Mouse (Mus musculus): ENCODE measurements around the gene Slc9b2.

Gene Slc9b2

DNA sequence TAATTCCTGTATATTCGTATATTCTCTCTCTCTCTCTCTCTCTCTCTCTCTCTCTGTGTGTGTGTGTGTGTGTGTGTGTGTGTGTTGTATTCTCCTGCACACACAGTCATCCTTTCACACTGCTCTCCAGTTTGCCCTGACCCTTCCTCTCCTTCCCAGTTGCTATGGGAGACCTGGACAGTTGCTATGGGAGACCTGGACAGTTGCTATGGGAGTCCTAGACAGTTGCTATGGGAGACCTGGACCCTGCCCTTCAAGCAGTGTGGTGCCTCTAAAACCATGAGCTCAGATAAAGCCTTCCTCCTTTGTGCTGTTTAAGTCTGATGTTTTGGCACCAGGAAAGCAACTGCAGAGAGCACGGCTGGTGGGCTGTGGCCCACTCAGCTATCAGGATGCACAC, 6.2 kb downstream of the Slc9b2 start:
- DNase-seq (ENCODE audit: low spot score) = no peak

DNA sequence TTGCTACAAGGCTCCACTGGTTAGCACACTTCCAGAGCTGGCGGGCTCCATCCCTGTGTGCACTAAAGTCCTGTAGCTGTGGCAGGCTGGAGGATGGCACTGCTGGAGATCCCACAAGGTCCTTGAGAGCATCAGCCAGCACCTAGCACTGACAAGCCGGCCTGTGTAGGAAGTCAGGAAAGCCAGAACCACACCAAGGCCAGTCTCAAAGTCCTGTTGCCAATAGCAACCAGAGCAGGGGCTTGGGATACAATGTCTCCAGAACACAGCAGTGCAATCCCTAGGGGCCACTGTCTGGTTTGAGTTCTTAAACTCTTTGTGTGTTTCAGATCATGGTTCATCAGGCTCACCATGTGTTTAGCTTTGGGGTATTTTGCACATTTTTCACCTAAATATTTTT, 7.3 kb downstream of the Slc9b2 start:
- no peak for DNase-seq (ENCODE audit: low spot score)

DNA sequence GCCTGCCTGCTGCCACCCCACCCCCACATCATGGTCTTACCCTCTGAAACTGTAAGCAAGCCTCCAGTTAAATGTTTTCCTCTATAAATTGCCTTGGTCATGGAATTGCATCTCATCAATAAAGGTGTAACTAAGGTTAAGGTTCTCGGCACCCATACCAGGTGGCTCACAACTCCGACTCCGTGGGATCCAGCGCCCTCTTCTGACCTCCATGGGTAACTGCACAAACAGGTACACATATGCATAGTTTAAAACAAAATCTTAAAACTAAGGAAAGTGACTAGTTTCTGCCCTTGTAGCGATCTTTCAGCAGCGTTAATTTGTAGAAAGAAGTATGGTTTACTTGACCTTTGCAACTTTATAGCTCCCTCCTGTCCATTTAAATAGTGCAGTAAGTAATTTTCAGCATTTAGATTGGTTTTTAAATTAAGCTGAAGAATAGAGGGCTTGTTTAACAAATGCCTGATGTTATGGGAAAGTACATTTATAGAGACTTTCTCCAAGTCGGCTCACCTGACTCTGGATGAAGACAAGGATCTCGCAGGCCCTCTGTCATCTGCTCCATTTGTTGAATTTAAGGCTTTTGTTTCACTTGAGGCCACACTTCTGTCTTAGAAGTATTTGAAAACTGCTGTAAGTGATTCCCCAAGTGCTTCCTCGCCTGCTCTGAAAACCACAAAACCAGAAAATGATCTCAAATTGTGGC, 8.4 kb downstream of the Slc9b2 start:
- no peak for DNase-seq (ENCODE audit: low spot score)

DNA sequence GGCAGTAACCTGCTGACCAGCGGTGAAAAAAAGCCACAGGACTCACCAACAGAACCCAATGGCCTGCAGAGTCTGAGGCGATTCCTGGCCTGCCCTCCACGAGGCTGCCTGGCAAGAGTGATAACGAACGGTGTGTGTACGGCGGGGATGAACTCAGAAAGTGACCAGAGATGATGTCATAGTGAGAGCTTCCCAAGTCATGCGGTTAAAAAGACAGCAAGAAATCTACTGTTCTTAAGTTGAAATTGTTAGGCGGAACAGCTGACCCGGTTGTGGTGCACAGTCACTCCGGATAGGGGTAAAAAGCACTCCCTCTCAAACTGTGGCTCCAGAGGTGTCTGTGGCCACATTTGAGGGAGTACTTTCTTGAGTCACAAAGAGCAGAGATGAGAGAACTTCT, 10.8 kb downstream of the Slc9b2 start:
- DNase-seq (ENCODE audit: low spot score) = no peak

DNA sequence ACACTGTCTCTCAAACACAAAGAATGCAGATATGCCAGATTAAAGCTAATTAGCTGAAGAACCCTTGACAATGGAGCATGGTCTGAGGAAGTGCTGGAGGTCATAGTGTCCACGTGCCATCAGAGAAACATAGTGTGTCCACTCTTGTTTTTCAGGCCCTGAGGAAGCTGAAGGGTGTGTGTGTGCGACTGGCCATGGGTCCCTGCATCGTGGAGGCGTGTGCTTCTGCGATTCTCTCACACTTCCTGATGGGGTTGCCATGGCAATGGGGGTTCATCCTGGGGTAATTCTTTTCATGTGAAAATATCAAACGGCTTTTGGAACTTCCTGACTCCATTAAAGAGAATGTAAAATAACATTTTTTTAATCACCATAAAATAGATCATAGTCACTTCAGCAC, 16.9 kb downstream of the Slc9b2 start:
- DNase-seq (ENCODE audit: low spot score) = no peak

DNA sequence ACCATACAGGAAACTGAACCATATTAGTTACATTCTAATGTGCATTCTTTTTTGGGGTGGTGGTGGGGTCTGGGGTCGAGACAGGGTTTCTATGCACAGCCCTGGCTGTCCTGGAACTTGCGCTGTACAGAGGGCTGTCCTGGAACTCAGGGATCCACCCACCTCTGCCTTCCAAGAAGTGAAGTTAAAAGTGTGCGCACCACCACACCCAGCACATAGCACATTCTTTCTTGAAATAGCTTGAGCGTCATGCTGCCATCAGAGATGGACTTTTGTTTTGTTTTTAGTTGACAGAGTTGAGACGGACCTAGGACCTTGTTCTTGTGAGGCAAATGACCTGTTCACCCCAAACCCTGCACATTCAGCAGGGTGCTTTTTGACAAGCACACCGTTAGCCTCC, 19.7 kb downstream of the Slc9b2 start:
- no peak for DNase-seq (ENCODE audit: low spot score)

DNA sequence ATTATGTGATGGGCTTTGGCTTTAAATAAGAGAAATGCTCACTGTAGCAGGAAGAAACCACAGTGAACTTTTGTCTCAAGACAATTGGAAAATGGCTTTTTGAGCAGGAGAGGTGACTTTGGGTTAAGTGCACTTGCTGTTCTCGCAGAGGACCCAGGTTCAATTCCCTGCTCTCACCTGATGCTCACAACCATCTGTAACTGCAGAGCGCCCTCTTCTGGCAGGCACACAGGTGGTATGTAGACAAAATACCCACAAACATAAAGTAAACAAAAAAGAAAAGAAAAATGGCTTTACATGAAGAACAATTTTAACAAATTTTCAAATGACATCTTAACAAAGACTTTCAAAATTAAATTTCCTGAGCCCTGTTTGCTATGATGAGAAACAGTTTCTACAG, 20.1 kb downstream of the Slc9b2 start:
- no peak for DNase-seq (ENCODE audit: low spot score)

DNA sequence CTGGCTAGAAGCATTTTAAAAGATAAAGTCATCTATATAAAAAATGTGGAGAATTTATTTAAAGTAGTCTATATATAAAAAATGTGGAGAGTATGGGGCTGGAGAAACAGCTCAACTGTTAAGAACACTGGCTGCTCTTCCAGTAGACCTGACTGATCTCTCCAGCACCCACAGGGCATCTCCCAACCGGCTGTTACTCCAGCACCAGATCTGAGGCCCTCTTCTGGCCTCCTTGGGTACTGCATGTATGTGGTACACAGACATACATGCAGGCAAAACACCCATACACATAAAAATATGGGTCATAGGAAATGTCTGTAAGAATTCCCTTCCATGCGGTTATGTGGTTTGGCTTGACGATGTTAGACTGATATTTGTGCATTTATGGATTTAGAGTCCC, 21.1 kb downstream of the Slc9b2 start:
- no peak for DNase-seq (ENCODE audit: low spot score)

DNA sequence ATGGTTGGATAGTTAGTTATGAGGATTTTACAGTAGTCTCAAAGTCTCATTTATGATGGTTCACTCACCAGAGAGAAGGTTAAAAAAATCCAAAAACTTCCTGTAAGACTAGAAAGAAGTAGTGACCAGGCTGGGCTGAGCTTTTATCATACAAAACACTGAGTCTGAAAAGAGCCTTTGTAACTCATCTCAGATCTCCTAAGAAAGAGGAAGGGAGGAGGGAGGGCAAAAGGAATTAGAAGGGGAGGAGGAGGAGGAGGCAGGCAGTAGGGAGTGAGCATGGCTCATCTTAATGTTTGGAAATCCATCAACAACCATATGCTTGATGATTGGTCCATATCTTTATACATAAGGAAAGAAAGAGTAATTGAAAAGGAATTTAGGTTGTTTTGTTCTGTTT, 25.2 kb downstream of the Slc9b2 start:
- no peak for DNase-seq (ENCODE audit: low spot score)

DNA sequence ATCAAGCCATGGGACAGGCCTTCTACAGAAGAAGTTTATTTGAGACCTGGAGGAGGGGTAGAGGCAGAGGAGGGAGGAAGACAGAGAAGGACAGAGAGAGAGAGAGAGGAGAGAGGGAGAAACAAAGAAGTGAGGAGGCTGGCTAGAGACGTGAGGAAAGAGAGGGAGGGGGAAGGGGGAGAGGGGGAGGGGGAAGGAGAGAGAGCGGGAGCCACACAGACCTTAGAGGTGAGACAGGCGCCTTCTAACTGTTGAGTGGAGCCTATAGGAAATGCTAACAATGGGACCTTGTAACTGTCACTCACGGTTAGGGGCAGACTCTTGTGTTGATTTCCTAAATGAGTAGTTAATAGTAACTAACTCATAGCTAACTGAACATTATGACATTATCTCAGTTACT, 26.3 kb downstream of the Slc9b2 start:
- DNase-seq (ENCODE audit: low spot score) = no peak

DNA sequence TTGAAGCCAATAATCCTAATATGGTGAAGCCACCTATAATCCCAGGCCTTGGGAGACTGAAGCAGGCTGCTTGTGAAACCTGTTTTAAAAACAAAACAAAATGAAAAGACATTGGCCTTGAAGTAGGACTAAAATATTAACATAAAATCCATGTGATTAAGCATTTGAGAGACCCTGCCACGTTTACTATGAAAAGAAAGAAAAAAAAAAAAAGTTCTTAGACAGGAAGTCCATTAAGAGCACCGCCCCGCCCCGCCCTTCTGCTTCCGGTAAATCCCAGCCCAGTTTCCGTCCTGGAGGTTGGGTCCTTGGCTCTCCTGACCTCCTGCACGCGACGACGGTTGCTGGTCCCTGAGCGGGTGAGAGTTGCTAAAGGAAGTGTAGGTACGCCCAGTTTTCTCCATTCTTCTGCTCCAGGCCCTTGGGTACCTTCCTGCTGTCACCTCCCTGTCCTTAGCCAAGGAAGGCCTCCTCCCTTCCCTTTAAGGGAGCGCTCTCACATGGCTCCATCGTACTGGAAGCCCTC, 40.3 kb downstream of the Slc9b2 start, which contains the start of gene Slc9b1:
Slc9b1 (plus strand) TSS at position 291 of the 526 bp plus-strand sequence.
- DNase-seq (ENCODE audit: low spot score) = no peak

DNA sequence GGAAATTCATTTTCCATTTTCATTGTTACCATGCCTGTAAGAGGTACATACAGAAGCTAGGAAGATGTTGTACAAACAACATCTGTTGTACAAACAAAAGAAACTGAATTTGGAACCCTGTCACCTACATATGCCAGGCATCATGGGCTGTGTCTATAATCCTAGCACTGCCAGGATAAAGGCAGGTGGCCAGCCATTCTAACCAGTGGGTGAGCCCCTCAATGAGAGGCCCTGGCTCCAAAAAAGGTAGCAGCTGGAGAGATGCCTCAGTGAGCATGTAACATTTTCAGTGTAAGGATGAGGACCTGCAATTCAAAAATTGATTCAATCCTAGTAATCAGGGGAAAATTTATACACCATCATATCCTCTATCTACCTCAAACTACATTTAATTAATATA, 41.5 kb downstream of the Slc9b2 start:
- DNase-seq (ENCODE audit: low spot score) = no peak

DNA sequence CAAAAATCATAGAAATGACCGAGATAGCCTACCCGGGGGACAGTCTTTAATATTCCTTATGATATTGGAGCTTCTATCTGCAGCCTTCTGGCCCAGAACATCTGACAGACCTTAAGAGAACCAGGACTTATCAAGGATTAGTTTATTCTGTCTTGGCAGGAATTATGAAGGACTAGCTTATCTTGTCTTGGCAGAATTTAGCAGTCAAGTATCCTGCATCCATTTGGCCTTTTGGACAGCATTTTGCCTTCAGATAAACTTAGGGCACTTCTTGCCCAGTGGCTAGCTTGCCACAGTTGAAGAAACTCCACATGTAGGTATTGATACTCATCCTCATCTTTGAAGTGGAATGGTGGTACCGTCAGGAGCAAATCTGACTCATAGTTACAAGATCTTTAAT, 44.4 kb downstream of the Slc9b2 start:
- no peak for DNase-seq (ENCODE audit: low spot score)

DNA sequence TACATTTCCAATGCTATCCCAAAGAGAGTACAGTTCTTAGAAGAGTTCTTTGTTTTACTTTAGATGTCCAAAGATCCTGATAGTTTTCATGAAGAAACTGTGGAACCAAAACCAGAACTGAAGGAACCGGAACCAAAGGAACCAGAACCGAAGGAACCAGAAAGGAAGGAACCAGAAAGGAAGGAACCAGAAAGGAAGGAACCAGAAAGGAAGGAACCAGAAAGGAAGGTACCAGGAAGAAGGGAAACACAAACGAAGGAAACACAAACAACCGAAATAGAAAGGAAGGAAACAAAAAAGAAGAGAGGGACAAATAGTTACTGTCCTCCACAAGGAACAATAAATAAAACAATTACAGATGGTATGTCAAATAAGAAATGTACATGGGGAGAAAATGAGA, 49.9 kb downstream of the Slc9b2 start:
- no peak for DNase-seq (ENCODE audit: low spot score)

DNA sequence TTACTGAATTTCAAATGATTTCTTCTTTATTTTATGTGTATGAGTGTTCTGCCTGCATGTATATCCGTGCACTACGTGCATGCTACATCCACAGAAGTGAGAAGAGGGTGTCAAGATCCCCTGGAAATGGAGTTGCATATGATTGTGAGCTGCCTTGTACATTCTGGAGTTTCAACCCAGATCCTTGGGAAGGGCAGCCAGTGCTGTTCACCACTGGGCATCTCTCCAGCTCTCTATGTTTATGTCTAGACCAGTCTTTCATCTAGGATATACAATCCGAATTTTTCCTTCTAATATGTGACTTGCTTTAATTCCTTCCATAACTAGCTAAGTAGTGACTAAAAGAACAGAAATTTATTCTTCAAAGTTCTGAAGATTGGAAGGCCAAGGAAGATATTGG, 68.3 kb downstream of the Slc9b2 start:
- DNase-seq (ENCODE audit: low spot score) = no peak

DNA sequence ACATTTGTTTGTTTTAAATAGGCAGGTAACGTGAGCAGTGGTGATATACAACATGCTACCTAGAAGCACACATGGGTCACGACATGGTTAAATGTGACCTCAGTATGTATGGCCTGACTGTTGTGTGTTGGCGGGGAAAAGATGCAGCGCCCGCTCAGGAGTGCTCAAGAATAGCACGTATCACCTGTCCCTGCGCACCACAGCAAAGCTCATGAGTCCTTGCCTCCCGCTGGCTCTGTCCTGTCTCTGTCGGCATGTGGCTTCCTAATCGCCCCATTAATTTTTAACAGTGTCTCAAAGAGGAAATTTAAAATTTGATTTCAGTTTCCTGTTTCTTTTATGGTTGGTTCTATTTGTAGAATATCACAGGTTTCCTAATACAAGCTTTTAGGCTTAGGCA, 69.9 kb downstream of the Slc9b2 start:
- DNase-seq (ENCODE audit: low spot score) = no peak

DNA sequence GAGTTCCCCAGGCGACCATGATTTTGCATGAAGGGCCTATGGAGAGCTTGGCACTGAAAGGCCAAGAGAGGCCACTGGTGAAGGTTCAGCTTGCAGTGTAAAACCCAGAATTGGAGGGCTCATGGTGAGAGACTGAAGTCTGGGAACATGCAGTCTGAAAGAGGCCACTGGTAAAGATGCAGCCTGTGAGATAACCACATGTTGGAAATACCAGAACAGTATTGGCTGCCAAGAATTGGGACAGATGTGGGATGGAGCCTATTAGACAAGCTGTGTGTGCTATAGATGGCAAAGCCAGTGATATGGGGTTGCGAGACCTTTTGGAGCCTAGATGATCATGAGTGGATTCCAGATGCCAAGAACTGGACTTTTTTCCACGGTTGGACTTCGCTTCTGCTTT, 72.4 kb downstream of the Slc9b2 start:
- DNase-seq (ENCODE audit: low spot score) = no peak

DNA sequence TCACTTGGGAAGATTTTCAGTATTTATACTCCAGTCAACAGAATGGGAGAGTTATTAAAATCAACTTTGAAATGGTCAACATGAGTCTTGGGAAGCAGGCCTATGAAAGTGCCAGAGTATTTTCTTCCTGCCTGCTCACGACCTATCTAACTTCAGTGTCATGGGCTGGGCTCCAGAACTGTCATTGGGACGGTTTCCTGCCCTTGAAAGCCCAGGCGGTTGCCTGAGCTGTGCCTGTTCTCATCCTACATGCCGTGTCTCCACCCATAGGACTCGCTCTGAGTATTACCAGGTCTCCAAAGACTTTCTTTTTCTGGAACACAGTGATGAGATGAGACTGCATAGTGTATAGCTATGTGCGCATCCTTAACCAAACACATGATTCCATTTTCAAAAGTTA, 85.7 kb downstream of the Slc9b2 start:
- DNase-seq (ENCODE audit: low spot score) = no peak

Measured in yolk sac, embryonic 10.5 days (tissue).